Mouse (Mus musculus) forebrain, embryonic 11.5 days (tissue): Measurements from ENCODE around the gene Upf2. TPM values are rescaled to one million over a fixed set of nuclear protein-coding genes. Genes with fewer than 3 reads are reported as not detected.

Experiments
- ATAC-seq: fragments of 200-750 bp; cut with Nextera tagmentation; replicated peaks from 2 replicates; pipeline ENCODE4 v1.8.0; 2017; ENCODE audit warnings: moderate TSS enrichment; ENCODE audit not compliant: low FRiP score
- DNase-seq: peaks from one replicate; pipeline ENCODE4 v3.0.0-alpha.2; 2017; ENCODE audit warnings: low spot score
- H3K27ac ChIP-seq: fragments of 300-500 bp; sonication (generic); 2 replicates; pipeline ENCODE4 v1.5.1; 2014; ENCODE audit warnings: low read depth, low read length
- H3K27me3 ChIP-seq: fragments of 300-500 bp; sonication (generic); 2 replicates; pipeline ENCODE4 v1.6.1; 2014; ENCODE audit warnings: mild to moderate bottlenecking, low read length, mixed read lengths; ENCODE audit not compliant: control insufficient read depth, insufficient read depth
- H3K36me3 ChIP-seq: fragments of 300-500 bp; sonication (generic); 2 replicates; pipeline ENCODE4 v1.6.1; 2014; ENCODE audit warnings: mild to moderate bottlenecking, low read length, moderate library complexity, mixed read lengths; ENCODE audit not compliant: control insufficient read depth, insufficient read depth
- H3K4me1 ChIP-seq: fragments of 300-500 bp; sonication (generic); replicated peaks from 2 replicates; pipeline ENCODE4 v1.6.1; 2014; ENCODE audit warnings: low read length, mixed read lengths; ENCODE audit not compliant: control insufficient read depth, insufficient read depth
- H3K4me2 ChIP-seq: fragments of 300-500 bp; sonication (generic); 2 replicates; pipeline ENCODE4 v1.6.1; 2014; ENCODE audit warnings: low read depth, mild to moderate bottlenecking, low read length, moderate library complexity, mixed read lengths; ENCODE audit not compliant: severe bottlenecking
- H3K4me3 ChIP-seq: fragments of 300-500 bp; sonication (generic); 2 replicates; pipeline ENCODE4 v1.5.1; 2014; ENCODE audit warnings: low read depth, low read length
- H3K9ac ChIP-seq: fragments of 300-500 bp; sonication (generic); 2 replicates; pipeline ENCODE4 v1.6.1; 2014; ENCODE audit warnings: low read length
- H3K9me3 ChIP-seq: fragments of 300-500 bp; sonication (generic); 2 replicates; pipeline ENCODE4 v1.6.1; 2016; ENCODE audit warnings: low read length, mixed read lengths; ENCODE audit not compliant: control insufficient read depth
- WGBS: fragments of 180-500 bp; shearing (Covaris S2); extraction: QIAGEN DNeasy Blood & Tissue Kit; methylation state at CpG from one replicate; pipeline ENCODE4 v1.1.7; 2014; 5-methylcytosine and 5-hydroxymethylcytosine counted together
- polyA plus RNA-seq: library from polyadenylated mRNA; unstranded; fragments of >200 nt; fragmentation: Nextera tagmentation; extraction: Ambion mirVana; gene quantifications from 2 replicates; pipeline ENCODE4 v1.2.1, GENCODE M21; 2014

Gene Upf2
- polyA plus RNA-seq, 1 experiment from 2014 or later, result 14.2 TPM

DNA sequence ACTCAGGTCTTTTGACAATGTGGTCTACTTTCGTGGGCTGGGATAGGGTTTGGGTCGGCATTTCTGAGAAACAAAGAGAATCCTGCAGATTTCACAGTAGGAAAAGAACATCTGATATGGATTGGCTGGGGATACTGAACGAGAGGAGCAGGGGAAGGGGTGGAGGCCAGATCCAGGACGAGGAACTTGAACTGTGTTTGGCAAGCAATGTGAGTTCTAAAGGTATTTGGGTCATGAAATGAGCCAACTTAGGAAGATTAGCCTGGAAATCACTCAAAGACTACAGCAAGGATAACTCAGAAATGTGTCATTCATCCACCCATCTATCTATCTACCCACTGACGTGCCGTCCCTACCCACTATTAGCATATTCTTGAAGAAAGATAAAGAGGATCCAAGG lies 116.1 kb downstream of the Upf2 start:
- ATAC-seq (no peak), DNase-seq (no peak)
- Histone ChIP-seq H3K27me3 (no peaks in the 10 kb centered on the region), H3K36me3 (no peaks in the 10 kb centered on the region), H3K4me2 (no peak overlapping the region), H3K4me3 (no peak overlapping the region), H3K4me1 (no peaks in the 10 kb centered on the region), H3K27ac (no peak overlapping the region), H3K9me3 (no peaks in the 10 kb centered on the region), H3K9ac (no peak overlapping the region)
- 86% methylated on average over 6 of the region's 6 CpGs for WGBS

- WGBS, result 52% methylated on average over 11 of the region's 11 CpGs
- Histone ChIP-seq H3K4me2 (no peak overlapping the region), H3K4me1 (no peaks in the 10 kb centered on the region), H3K36me3 (no peaks in the 10 kb centered on the region), H3K27me3 (no peaks in the 10 kb centered on the region), H3K27ac (no peak overlapping the region), H3K9ac (no peak overlapping the region), H3K9me3 (no peaks in the 10 kb centered on the region), H3K4me3 (no peak overlapping the region)
- DNase-seq, result no peak
- ATAC-seq, result no peak
These were observed 119.7 kb downstream of the Upf2 start for GRCm38 (mm10) chr2:6070925-6071324.

DNA sequence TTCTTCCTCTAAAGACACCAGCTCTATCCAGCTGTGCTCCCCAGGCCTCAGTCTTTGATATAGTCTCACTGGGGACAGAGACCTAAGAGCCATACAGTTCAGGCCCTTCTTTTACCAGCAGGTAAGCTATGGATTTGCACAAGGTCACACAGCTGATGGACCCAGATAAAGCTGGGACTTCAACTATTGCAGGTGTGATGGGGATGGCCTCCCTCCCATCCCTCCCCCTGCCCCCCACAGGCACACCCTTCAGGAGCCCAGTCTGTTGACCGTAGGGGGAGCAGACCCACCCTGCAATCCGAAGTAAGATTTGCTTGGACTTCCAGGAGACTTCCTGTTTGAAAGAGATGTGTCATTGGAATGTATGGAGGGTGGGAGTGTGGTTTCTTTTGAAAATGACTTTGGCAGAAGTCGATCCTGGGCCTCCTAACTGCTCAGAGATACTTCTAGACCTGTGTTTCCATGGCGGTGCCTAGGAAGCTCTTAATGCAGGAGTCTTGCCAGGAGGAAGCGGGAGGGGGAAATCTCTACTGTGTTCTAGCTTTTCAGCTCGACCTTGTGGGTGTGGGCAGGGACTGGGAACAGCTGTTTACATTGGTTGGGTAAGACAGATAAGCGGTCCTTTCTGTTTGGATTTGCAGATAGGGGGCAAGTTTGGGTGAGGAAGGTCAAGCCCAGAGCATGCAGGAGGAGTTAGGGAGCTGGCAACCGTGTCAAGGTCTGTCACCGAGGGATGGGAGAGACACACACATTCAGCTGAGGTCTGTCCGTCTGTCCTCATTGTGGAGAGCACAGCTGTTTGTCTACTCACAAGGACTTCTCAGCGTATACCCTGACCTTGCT lies 120.5 kb downstream of the Upf2 start:
- no peaks in the 10 kb centered on the region for H3K27me3 ChIP-seq
- no peak overlapping the region for H3K27ac ChIP-seq
- no peaks in the 10 kb centered on the region for H3K4me1 ChIP-seq
- no peak overlapping the region for H3K4me2 ChIP-seq
- no peak overlapping the region for H3K4me3 ChIP-seq
- no peaks in the 10 kb centered on the region for H3K36me3 ChIP-seq
- no peak overlapping the region for H3K9ac ChIP-seq
- ATAC-seq (no peak), DNase-seq (no peak)
- no peaks in the 10 kb centered on the region for H3K9me3 ChIP-seq
- 73% methylated on average over 11 of the region's 11 CpGs for WGBS

GRCm38 (mm10) chr2:6072685-6073260 lies 121.5 kb downstream of the Upf2 start:
- ATAC-seq (no peak), DNase-seq (no peak)
- no peaks in the 10 kb centered on the region for H3K36me3 ChIP-seq
- H3K4me1 ChIP-seq, result no peaks in the 10 kb centered on the region
- no peaks in the 10 kb centered on the region for H3K9me3 ChIP-seq
- no peak overlapping the region for H3K4me2 ChIP-seq
- H3K27ac ChIP-seq, result no peak overlapping the region
- H3K9ac ChIP-seq, result no peak overlapping the region
- H3K4me3 ChIP-seq, result no peak overlapping the region
- 83% methylated on average over 7 of the region's 7 CpGs for WGBS
- no peaks in the 10 kb centered on the region for H3K27me3 ChIP-seq

- ATAC-seq, result no peak
- Histone ChIP-seq H3K27ac (no peak overlapping the region), H3K4me3 (no peak overlapping the region), H3K9ac (no peak overlapping the region), H3K36me3 (no peaks in the 10 kb centered on the region), H3K4me1 (no peaks in the 10 kb centered on the region), H3K27me3 (no peaks in the 10 kb centered on the region), H3K4me2 (no peak overlapping the region), H3K9me3 (no peaks in the 10 kb centered on the region)
- DNase-seq, result peak; percentile 61
- WGBS, result 80% methylated on average over 10 of the region's 10 CpGs
These were observed 123.7 kb downstream of the Upf2 start for GRCm38 (mm10) chr2:6074891-6075529.

DNA sequence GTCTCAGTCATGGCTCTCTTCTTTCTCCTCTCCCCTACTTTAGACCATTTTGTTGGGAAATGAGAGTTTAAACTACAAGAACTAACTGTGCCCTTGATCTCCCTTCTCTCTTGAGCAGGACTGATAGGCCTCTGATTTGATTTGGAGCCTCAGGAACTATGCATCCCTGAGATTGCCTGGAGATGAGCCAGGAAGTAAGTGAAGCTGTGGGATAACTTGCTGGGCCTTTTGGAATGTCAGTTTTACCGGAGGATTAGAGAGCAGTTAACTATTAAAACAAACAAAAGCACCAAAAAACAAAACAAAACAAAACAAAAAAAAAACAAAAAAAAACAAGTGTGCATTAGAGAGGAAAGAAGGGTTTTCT lies 124.2 kb downstream of the Upf2 start:
- Histone ChIP-seq H3K4me2 (no peak overlapping the region), H3K9ac (no peak overlapping the region), H3K36me3 (no peaks in the 10 kb centered on the region), H3K27ac (no peak overlapping the region), H3K9me3 (no peaks in the 10 kb centered on the region), H3K4me3 (no peak overlapping the region), H3K27me3 (no peaks in the 10 kb centered on the region), H3K4me1 (no peaks in the 10 kb centered on the region)
- no peak for ATAC-seq
- no peak for DNase-seq
- 59% methylated on average over 1 of the region's 1 CpGs for WGBS

GRCm38 (mm10) chr2:6080037-6080436 lies 128.8 kb downstream of the Upf2 start:
- Histone ChIP-seq H3K9ac (no peak overlapping the region), H3K27ac (no peak overlapping the region), H3K4me1 (no peaks in the 10 kb centered on the region), H3K27me3 (no peaks in the 10 kb centered on the region), H3K36me3 (no peaks in the 10 kb centered on the region), H3K4me3 (no peak overlapping the region), H3K9me3 (no peaks in the 10 kb centered on the region), H3K4me2 (no peak overlapping the region)
- WGBS, result 83% methylated on average over 1 of the region's 1 CpGs
- DNase-seq (no peak), ATAC-seq (no peak)

GRCm38 (mm10) chr2:6081108-6081507 lies 129.8 kb downstream of the Upf2 start:
- H3K36me3 ChIP-seq, result no peaks in the 10 kb centered on the region
- ATAC-seq (no peak), DNase-seq (no peak)
- H3K9me3 ChIP-seq, result no peaks in the 10 kb centered on the region
- H3K4me3 ChIP-seq, result no peak overlapping the region
- H3K27me3 ChIP-seq, result no peaks in the 10 kb centered on the region
- H3K4me1 ChIP-seq, result no peaks in the 10 kb centered on the region
- H3K4me2 ChIP-seq, result no peak overlapping the region
- no peak overlapping the region for H3K27ac ChIP-seq
- no peak overlapping the region for H3K9ac ChIP-seq
- WGBS, result 75% methylated on average over 8 of the region's 8 CpGs
